Mouse (Mus musculus) neural tube, embryonic 11.5 days (tissue): ENCODE results near the gene BC017158. TPM values are rescaled to one million over a fixed set of nuclear protein-coding genes. Genes with fewer than 3 reads are reported as not detected.

ENCODE experiments used
- ATAC-seq: fragments of 200-750 bp; cut with Nextera tagmentation; 2 replicates; pipeline ENCODE4 v1.8.0; 2017; ENCODE audit warnings: moderate number of reproducible peaks, mild to moderate bottlenecking, moderate TSS enrichment, moderate library complexity; ENCODE audit not compliant: insufficient read depth, low FRiP score, low TSS enrichment
- DNase-seq: peaks from one replicate; pipeline ENCODE4 v3.0.0-alpha.2; 2015; ENCODE audit warnings: low spot score
- H3K27ac ChIP-seq: fragments of 300-500 bp; sonication (generic); 2 replicates; pipeline ENCODE4 v1.5.1; 2014; ENCODE audit warnings: low read depth, mild to moderate bottlenecking, low read length
- H3K27me3 ChIP-seq: fragments of 300-500 bp; sonication (generic); 2 replicates; pipeline ENCODE4 v1.6.1; 2014; ENCODE audit warnings: mild to moderate bottlenecking, low read length, mixed read lengths; ENCODE audit not compliant: control insufficient read depth, insufficient read depth
- H3K36me3 ChIP-seq: fragments of 300-500 bp; sonication (generic); 2 replicates; pipeline ENCODE4 v1.6.1; 2014; ENCODE audit warnings: mild to moderate bottlenecking, low read length, moderate library complexity, mixed read lengths; ENCODE audit not compliant: control insufficient read depth, insufficient read depth
- H3K4me1 ChIP-seq: fragments of 300-500 bp; sonication (generic); 2 replicates; pipeline ENCODE4 v1.6.1; 2014; ENCODE audit warnings: low read length, mixed read lengths; ENCODE audit not compliant: control insufficient read depth, insufficient read depth
- H3K4me2 ChIP-seq: fragments of 300-500 bp; sonication (generic); 2 replicates; pipeline ENCODE4 v1.6.1; 2014; ENCODE audit warnings: low read depth, mild to moderate bottlenecking, moderate library complexity
- H3K4me3 ChIP-seq: fragments of 300-500 bp; sonication (generic); 2 replicates; pipeline ENCODE4 v1.5.1; 2014; ENCODE audit warnings: low read depth, low read length
- H3K9ac ChIP-seq: fragments of 300-500 bp; sonication (generic); 2 replicates; pipeline ENCODE4 v1.6.1; 2014; ENCODE audit warnings: mild to moderate bottlenecking, low read length
- H3K9me3 ChIP-seq: fragments of 300-500 bp; sonication (generic); 2 replicates; pipeline ENCODE4 v1.6.1; 2016; ENCODE audit warnings: low read length; ENCODE audit not compliant: control insufficient read depth
- WGBS: fragments of 180-500 bp; shearing (Covaris S2); extraction: QIAGEN DNeasy Blood & Tissue Kit; methylation state at CpG from one replicate; pipeline ENCODE4 v1.1.7; 2014; 5-methylcytosine and 5-hydroxymethylcytosine counted together
- polyA plus RNA-seq: library from polyadenylated mRNA; unstranded; fragments of >200 nt; fragmentation: Nextera tagmentation; extraction: Ambion mirVana; gene quantifications from 2 replicates; pipeline ENCODE4 v1.2.1, GENCODE M21; 2014

Gene BC017158
- polyA plus RNA-seq, 1 experiment from 2014 or later, result 24.2 TPM

- Histone ChIP-seq H3K9me3 (no peaks in the 10 kb centered on the region), H3K27me3 (no peaks in the 10 kb centered on the region), H3K4me3 (no peak overlapping the region), H3K27ac (no peak overlapping the region), H3K9ac (no peak overlapping the region), H3K36me3 (no peaks in the 10 kb centered on the region; the same call in 1 of the 2 replicates), H3K4me2 (no peak overlapping the region), H3K4me1 (no peaks in the 10 kb centered on the region)
- no peak for DNase-seq
- 77% methylated on average over 5 of the region's 5 CpGs for WGBS
- no peak for ATAC-seq
Measured at GRCm38 (mm10) chr7:128266056-128266455, 31.9 kb downstream of the BC017158 start.

- WGBS, result 86% methylated on average over 6 of the region's 6 CpGs
Measured at GRCm38 (mm10) chr7:128265411-128265810, 32.6 kb downstream of the BC017158 start, which contains the start of gene Slc5a2. Slc5a2 (plus strand) TSS chr7:128265657.

GRCm38 (mm10) chr7:128256783-128257334 lies 41.1 kb downstream of the BC017158 start:
- Histone ChIP-seq H3K27me3 (no peaks in the 10 kb centered on the region), H3K27ac (no peak overlapping the region), H3K4me3 (no peak overlapping the region), H3K9ac (no peak overlapping the region), H3K4me2 (no peak overlapping the region), H3K9me3 (no peaks in the 10 kb centered on the region), H3K36me3 (no peaks in the 10 kb centered on the region), H3K4me1 (peaks cover 5% of the 10 kb centered on the region; the same call in 1 of the 2 replicates)
- WGBS, result 77% methylated on average over 5 of the region's 5 CpGs
- no peak for DNase-seq
- ATAC-seq, result no peak

More at GRCm38 (mm10) chr7:128265411-128265810, 32.6 kb downstream of the BC017158 start, which contains the start of gene Slc5a2:
- Histone ChIP-seq H3K27me3 (no peaks in the 10 kb centered on the region), H3K4me2 (no peak within 1 kb of the TSS), H3K4me1 (no peaks in the 10 kb centered on the region), H3K36me3 (no peaks in the 10 kb centered on the region), H3K4me3 (no peak within 1 kb of the TSS), H3K9me3 (no peaks in the 10 kb centered on the region), H3K9ac (no peak within 1 kb of the TSS), H3K27ac (no peak within 1 kb of the TSS)
- DNase-seq, result no peak
- ATAC-seq, result no peak

GRCm38 (mm10) chr7:128255757-128256156 lies 42.2 kb downstream of the BC017158 start:
- H3K36me3 ChIP-seq, result no peaks in the 10 kb centered on the region
- H3K4me2 ChIP-seq, result no peak overlapping the region
- ATAC-seq (no peak), DNase-seq (no peak)
- no peaks in the 10 kb centered on the region for H3K27me3 ChIP-seq
- no peaks in the 10 kb centered on the region for H3K9me3 ChIP-seq
- H3K27ac ChIP-seq, result no peak overlapping the region
- H3K4me1 ChIP-seq, result peaks cover 5% of the 10 kb centered on the region; the same call in 1 of the 2 replicates
- 87% methylated on average over 5 of the region's 5 CpGs for WGBS
- H3K4me3 ChIP-seq, result no peak overlapping the region
- no peak overlapping the region for H3K9ac ChIP-seq

- no peak for ATAC-seq
- WGBS, result 60% methylated on average over 2 of the region's 2 CpGs
- no peaks in the 10 kb centered on the region for H3K36me3 ChIP-seq
Measured at GRCm38 (mm10) chr7:128254978-128255377, 43.0 kb downstream of the BC017158 start.

GRCm38 (mm10) chr7:128252609-128253008 lies 45.4 kb downstream of the BC017158 start:
- H3K4me3 ChIP-seq, result peak overlapping the region; percentile 30
- peak; percentile 48; the same call in 1 of the 2 replicates for ATAC-seq
- peaks cover 9% of the 10 kb centered on the region for H3K4me1 ChIP-seq
- 8% methylated on average over 24 of the region's 24 CpGs for WGBS
- H3K9me3 ChIP-seq, result no peaks in the 10 kb centered on the region
- DNase-seq, result peak; percentile 52
- no peaks in the 10 kb centered on the region for H3K27me3 ChIP-seq
- peak overlapping the region; percentile 19 for H3K9ac ChIP-seq
- H3K4me2 ChIP-seq, result peak overlapping the region; percentile 45
- H3K36me3 ChIP-seq, result no peaks in the 10 kb centered on the region
- no peak overlapping the region for H3K27ac ChIP-seq

More at GRCm38 (mm10) chr7:128254978-128255377, 43.0 kb downstream of the BC017158 start:
- Histone ChIP-seq H3K9ac (no peak overlapping the region), H3K4me2 (no peak overlapping the region), H3K27ac (no peak overlapping the region), H3K9me3 (no peaks in the 10 kb centered on the region), H3K4me1 (peaks cover 5% of the 10 kb centered on the region; the same call in 1 of the 2 replicates), H3K27me3 (no peaks in the 10 kb centered on the region), H3K4me3 (no peak overlapping the region)
- no peak for DNase-seq

- Histone ChIP-seq H3K27ac (no peak overlapping the region), H3K4me1 (peaks cover 9% of the 10 kb centered on the region), H3K36me3 (no peaks in the 10 kb centered on the region), H3K9ac (peak overlapping the region; percentile 19; the same call in 1 of the 2 replicates), H3K4me2 (peak overlapping the region; percentile 45), H3K27me3 (no peaks in the 10 kb centered on the region), H3K9me3 (no peaks in the 10 kb centered on the region), H3K4me3 (peak overlapping the region; percentile 30)
- ATAC-seq (no peak), DNase-seq (no peak)
- WGBS, result 43% methylated on average over 12 of the region's 12 CpGs
Measured at GRCm38 (mm10) chr7:128251946-128252345, 46.0 kb downstream of the BC017158 start.

- ATAC-seq (no peak), DNase-seq (no peak)
- H3K27ac ChIP-seq, result no peak overlapping the region
- no peaks in the 10 kb centered on the region for H3K36me3 ChIP-seq
- no peak overlapping the region for H3K4me3 ChIP-seq
- no peaks in the 10 kb centered on the region for H3K9me3 ChIP-seq
- H3K9ac ChIP-seq, result no peak overlapping the region
- H3K4me2 ChIP-seq, result no peak overlapping the region
- WGBS, result 87% methylated on average over 5 of the region's 5 CpGs
- peaks cover 13% of the 10 kb centered on the region for H3K4me1 ChIP-seq
- H3K27me3 ChIP-seq, result no peaks in the 10 kb centered on the region
Measured at GRCm38 (mm10) chr7:128249998-128250397, 48.0 kb downstream of the BC017158 start.
